Mouse (Mus musculus) embryonic fibroblast, embryonic 13.5 days (primary cell): ENCODE results near the gene Spock3.

Experiments
- CTCF ChIP-seq: IDR thresholded peaks from 2 replicates; pipeline ENCODE4 v1.5.1; 2011; ENCODE audit warnings: mild to moderate bottlenecking, control low read depth, low read length, moderate library complexity, borderline replicate concordance; ENCODE audit not compliant: insufficient read depth
- POLR2A ChIP-seq: IDR thresholded peaks from 2 replicates; pipeline ENCODE4 v1.6.1; 2011; ENCODE audit warnings: low read depth, mild to moderate bottlenecking, control low read depth, low read length, moderate library complexity

GRCm38 (mm10) chr8:63368580-63368979, 417.8 kb downstream of the Spock3 start:
- TF ChIP-seq CTCF (no peak), POLR2A (no peak)
